Mouse (Mus musculus): ENCODE results near the gene Tenm4. TPM values are rescaled to one million over a fixed set of nuclear protein-coding genes. Genes with fewer than 3 reads are reported as not detected.

The Tenm4 gene
- polyA plus RNA-seq, 1 experiment from 2014 or later = 0.68 TPM

GRCm38 (mm10) chr7:96181751-96182150, 10.7 kb downstream of the Tenm4 start:
- Histone ChIP-seq H3K4me2 (ENCODE audit: low read depth, low read length) (no peak overlapping the region), H3K4me1 (ENCODE audit: insufficient read depth) (no peaks in the 10 kb centered on the region), H3K36me3 (replicated peaks; ENCODE audit: insufficient read depth, low read length) (no peaks in the 10 kb centered on the region), H3K9me3 (ENCODE audit: low read length) (no peaks in the 10 kb centered on the region), H3K27ac (ENCODE audit: low read depth) (no peak overlapping the region), H3K27me3 (ENCODE audit: insufficient read depth, low read length) (no peaks in the 10 kb centered on the region), H3K9ac (replicated peaks) (no peak overlapping the region), H3K4me3 (ENCODE audit: low read depth, low read length) (no peak overlapping the region)
- no peak for DNase-seq
- ATAC-seq = no peak
- no peak for TF ChIP-seq EP300 (IDR thresholded peaks at IDR 0.05; ENCODE audit: low read depth)
- no peak for TF ChIP-seq CTCF (IDR thresholded peaks at IDR 0.05; ENCODE audit: low read depth)
- WGBS (ENCODE audit: insufficient replicate concordance) = 63% methylated on average over 4 of the region's 4 CpGs

DNA sequence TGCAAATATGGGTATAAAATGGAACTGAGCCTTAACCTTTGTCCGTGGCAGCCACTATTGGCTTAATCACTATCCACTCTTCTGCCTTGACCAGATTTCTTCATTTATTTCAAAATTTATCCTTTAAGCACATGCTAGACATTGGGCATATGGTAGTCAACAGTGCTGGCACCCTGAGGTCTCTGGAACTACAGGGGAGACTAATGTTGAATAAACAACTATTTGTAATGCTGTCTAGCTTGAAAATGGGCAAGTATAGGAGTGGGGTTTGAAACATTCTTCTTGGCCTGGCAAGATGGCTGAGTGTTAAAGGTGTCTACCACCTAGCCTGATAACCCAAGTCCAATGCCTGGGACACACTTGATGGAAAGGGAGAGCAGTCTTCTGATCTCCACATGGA, 12.1 kb downstream of the Tenm4 start:
- 78% methylated on average over 1 of the region's 1 CpGs for WGBS (ENCODE audit: insufficient replicate concordance)
- TF ChIP-seq EP300 (IDR thresholded peaks at IDR 0.05; ENCODE audit: low read depth) (no peak), CTCF (IDR thresholded peaks at IDR 0.05; ENCODE audit: low read depth) (no peak)
- Histone ChIP-seq H3K9me3 (ENCODE audit: low read length) (no peaks in the 10 kb centered on the region), H3K4me1 (ENCODE audit: insufficient read depth) (no peaks in the 10 kb centered on the region), H3K4me3 (ENCODE audit: low read depth, low read length) (no peak overlapping the region), H3K4me2 (ENCODE audit: low read depth, low read length) (no peak overlapping the region), H3K36me3 (replicated peaks; ENCODE audit: insufficient read depth, low read length) (no peaks in the 10 kb centered on the region), H3K27ac (ENCODE audit: low read depth) (no peak overlapping the region), H3K27me3 (ENCODE audit: insufficient read depth, low read length) (no peaks in the 10 kb centered on the region), H3K9ac (replicated peaks) (no peak overlapping the region)
- no peak for ATAC-seq
- DNase-seq = no peak

DNA sequence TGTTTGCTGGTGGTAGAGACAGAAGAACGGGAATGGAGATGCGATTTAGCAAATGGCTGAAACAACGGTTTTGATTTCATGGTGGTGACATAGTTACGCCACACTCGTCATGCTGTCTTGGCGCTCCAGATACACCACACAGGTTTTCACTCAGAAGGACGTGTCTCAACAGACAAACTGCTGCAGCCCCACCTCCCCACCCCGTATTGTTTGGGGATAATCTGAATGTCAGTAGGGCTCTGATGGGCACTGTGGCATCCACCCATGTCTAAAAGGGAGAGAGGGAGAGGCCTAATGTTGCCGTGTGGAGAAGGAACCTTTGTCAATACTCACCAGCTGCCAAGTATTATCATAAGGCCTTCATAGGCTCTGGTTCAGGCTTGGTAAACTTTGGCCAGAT, 14.4 kb downstream of the Tenm4 start:
- ATAC-seq = no peak
- no peak overlapping the region for H3K4me3 ChIP-seq (ENCODE audit: low read depth, low read length)
- no peak for TF ChIP-seq EP300 (IDR thresholded peaks at IDR 0.05; ENCODE audit: low read depth)
- no peak for TF ChIP-seq CTCF (IDR thresholded peaks at IDR 0.05; ENCODE audit: low read depth)
- H3K27ac ChIP-seq (ENCODE audit: low read depth) = no peak overlapping the region
- 74% methylated on average over 9 of the region's 9 CpGs for WGBS (ENCODE audit: insufficient replicate concordance)
- H3K36me3 ChIP-seq (replicated peaks; ENCODE audit: insufficient read depth, low read length) = no peaks in the 10 kb centered on the region
- H3K27me3 ChIP-seq (ENCODE audit: insufficient read depth, low read length) = no peaks in the 10 kb centered on the region
- H3K9me3 ChIP-seq (ENCODE audit: low read length) = no peaks in the 10 kb centered on the region
- DNase-seq = no peak
- H3K9ac ChIP-seq (replicated peaks) = no peak overlapping the region
- H3K4me2 ChIP-seq (ENCODE audit: low read depth, low read length) = no peak overlapping the region
- H3K4me1 ChIP-seq (ENCODE audit: insufficient read depth) = no peaks in the 10 kb centered on the region

DNA sequence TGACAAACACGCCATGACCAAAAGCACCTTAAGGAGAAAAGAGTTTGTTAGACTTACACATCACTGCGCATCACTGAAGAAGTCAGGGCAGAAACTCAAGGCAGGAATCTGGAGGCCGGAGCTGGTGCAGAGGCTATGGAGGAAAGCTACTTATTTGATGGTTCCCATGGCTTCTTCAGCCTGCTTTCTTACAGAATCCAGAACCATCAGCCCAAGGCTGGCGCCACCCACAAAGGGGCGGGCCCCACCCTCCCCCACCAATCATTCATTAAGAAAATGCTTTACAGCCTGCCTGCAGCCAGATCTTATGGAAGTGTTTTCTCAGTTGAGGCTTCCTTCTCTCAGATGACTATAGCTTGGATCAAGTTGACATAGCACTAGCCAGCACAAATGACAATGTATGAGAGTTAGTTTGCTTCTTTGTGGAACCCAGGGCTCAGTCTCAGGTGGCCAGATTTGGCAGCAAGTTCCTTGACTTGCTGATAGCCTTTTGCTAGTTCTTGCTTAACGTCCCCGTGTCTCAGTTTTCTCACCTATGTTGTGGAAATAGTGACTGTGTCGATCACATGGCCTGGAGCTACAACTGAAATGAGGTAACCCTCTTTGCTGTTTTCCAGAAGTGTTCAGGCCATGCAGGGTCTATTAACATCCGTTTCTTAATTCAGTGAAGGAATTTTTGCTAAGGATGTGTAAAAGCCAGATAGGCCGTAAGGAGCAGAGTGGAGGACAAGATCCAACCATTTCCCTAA, 32.9 kb downstream of the Tenm4 start:
- ATAC-seq = no peak
- DNase-seq = no peak
- no peak overlapping the region for H3K4me2 ChIP-seq (ENCODE audit: low read depth, low read length)
- no peaks in the 10 kb centered on the region for H3K9me3 ChIP-seq (ENCODE audit: low read length)
- TF ChIP-seq CTCF (IDR thresholded peaks at IDR 0.05; ENCODE audit: low read depth) (no peak), EP300 (IDR thresholded peaks at IDR 0.05; ENCODE audit: low read depth) (no peak)
- no peak overlapping the region for H3K4me3 ChIP-seq (ENCODE audit: low read depth, low read length)
- no peaks in the 10 kb centered on the region for H3K4me1 ChIP-seq (ENCODE audit: insufficient read depth)
- no peaks in the 10 kb centered on the region for H3K36me3 ChIP-seq (replicated peaks; ENCODE audit: insufficient read depth, low read length)
- 64% methylated on average over 10 of the region's 10 CpGs for WGBS (ENCODE audit: insufficient replicate concordance)
- no peak overlapping the region for H3K9ac ChIP-seq (replicated peaks)
- H3K27ac ChIP-seq (ENCODE audit: low read depth) = no peak overlapping the region
- H3K27me3 ChIP-seq (ENCODE audit: insufficient read depth, low read length) = peaks cover 16% of the 10 kb centered on the region

DNA sequence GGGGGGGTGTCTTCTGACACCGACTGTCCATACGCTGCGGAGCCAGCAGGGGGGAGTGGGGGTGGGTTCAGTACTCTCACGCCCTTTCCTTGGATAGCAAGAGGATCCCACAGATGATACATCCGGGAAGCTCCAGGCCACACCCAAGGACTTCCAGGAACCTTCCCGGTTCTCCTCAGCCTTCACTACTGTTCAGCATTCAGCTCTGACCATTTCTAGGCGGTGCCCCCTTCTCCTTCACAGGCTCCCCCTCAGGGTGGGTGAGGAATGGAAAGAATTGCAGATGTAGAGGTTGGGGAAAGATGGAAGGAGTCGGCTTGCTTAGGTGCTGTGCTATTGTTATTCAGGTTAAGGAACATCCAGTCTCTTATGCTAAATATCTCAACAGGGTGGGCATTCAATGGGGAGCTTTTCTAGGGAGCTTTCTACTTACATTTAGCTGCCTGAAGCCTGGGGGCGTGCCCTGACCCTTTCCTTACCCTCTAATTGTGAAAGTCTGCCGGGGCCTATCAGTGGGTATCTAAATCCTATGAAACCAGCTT, 33.8 kb downstream of the Tenm4 start:
- DNase-seq = no peak
- Histone ChIP-seq H3K9ac (replicated peaks) (no peak overlapping the region), H3K27ac (ENCODE audit: low read depth) (no peak overlapping the region), H3K4me3 (ENCODE audit: low read depth, low read length) (no peak overlapping the region), H3K9me3 (ENCODE audit: low read length) (no peaks in the 10 kb centered on the region), H3K27me3 (ENCODE audit: insufficient read depth, low read length) (peaks cover 25% of the 10 kb centered on the region), H3K4me1 (ENCODE audit: insufficient read depth) (no peaks in the 10 kb centered on the region), H3K36me3 (replicated peaks; ENCODE audit: insufficient read depth, low read length) (no peaks in the 10 kb centered on the region), H3K4me2 (ENCODE audit: low read depth, low read length) (no peak overlapping the region)
- TF ChIP-seq EP300 (IDR thresholded peaks at IDR 0.05; ENCODE audit: low read depth) (no peak), CTCF (IDR thresholded peaks at IDR 0.05; ENCODE audit: low read depth) (no peak)
- ATAC-seq = no peak
- WGBS (ENCODE audit: insufficient replicate concordance) = 38% methylated on average over 10 of the region's 10 CpGs

DNA sequence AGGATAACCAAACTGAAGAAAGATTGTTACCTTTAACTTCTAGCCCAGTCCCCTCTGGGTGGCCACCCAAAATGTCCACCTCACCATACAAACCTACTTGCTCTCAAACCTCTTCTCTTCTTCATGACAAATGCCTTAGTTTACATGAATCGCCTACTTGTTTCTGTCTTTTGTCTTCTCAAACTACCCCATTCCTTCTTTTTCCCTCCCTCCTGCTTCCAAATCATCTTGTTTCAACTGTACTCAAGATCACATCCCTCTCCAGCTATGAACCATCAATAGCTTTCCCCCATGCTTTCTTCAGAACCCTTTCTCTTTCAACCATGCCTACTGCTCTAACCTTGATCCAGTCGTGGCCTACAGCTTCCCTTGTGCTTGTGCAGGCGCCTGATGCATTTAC, 36.0 kb downstream of the Tenm4 start:
- Histone ChIP-seq H3K27me3 (ENCODE audit: insufficient read depth, low read length) (peaks cover 47% of the 10 kb centered on the region), H3K9ac (replicated peaks) (no peak overlapping the region), H3K27ac (ENCODE audit: low read depth) (no peak overlapping the region), H3K4me1 (ENCODE audit: insufficient read depth) (peaks cover 11% of the 10 kb centered on the region; the same call in 1 of the 2 replicates), H3K36me3 (replicated peaks; ENCODE audit: insufficient read depth, low read length) (no peaks in the 10 kb centered on the region), H3K4me3 (ENCODE audit: low read depth, low read length) (no peak overlapping the region), H3K9me3 (ENCODE audit: low read length) (no peaks in the 10 kb centered on the region), H3K4me2 (ENCODE audit: low read depth, low read length) (no peak overlapping the region)
- DNase-seq = no peak
- ATAC-seq = no peak
- 60% methylated on average over 3 of the region's 3 CpGs for WGBS (ENCODE audit: insufficient replicate concordance)
- no peak for TF ChIP-seq EP300 (IDR thresholded peaks at IDR 0.05; ENCODE audit: low read depth)
- no peak for TF ChIP-seq CTCF (IDR thresholded peaks at IDR 0.05; ENCODE audit: low read depth)

All from liver, postnatal 0 days (tissue).